Mouse (Mus musculus): ENCODE measurements around the gene Chpt1. TPM values are rescaled to one million over a fixed set of nuclear protein-coding genes. Genes with fewer than 3 reads are reported as not detected.

Gene Chpt1
- polyA plus RNA-seq, 1 experiment from 2014 or later: 91.8 TPM

DNA sequence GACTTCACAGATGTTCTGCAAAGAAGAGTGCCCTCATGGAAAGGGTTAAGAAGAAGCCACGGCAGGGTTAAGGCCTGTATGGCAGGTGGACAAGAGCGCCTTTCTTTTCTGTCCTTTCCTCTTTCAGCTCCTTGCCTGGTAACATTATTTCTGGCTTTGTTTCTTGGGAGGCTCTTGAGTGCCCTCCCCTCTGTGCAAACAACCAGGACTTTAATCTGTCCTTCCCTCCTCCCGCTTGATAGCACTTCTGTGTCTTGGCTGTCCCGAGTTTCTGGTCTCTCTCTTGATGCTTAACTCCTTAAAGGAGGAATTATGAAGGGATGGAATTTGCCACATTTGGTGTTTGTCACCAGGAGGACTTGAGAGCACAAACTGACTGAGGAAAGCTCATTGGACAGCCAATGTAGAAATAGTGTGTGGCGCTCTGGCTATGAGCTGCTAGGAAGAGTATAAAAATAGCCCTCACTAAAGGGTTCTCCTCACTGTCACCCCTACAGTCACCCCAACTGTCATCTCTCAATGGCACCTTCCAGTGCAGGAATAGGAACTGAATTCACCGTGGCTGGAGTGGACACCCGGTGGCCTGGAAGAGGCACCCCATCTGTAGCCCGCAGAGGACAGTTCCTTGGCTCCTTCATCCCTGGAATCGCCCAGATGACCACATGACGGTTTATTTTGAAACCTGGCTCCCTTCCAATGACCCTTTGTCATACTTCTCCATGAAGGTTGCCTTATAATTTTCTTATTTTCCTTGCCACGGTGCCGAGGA lies 6.8 kb upstream of the Chpt1 start:
- no peaks in the 10 kb centered on the region for H3K27me3 ChIP-seq (ENCODE audit: control insufficient read depth, insufficient read depth, low read length)
- H3K36me3 ChIP-seq (ENCODE audit: control insufficient read depth, insufficient read depth, low read length): no peaks in the 10 kb centered on the region
- ATAC-seq (ENCODE audit: low FRiP score, low TSS enrichment) (peak; percentile 15; the same call in 1 of the 2 replicates), DNase-seq (ENCODE audit: low spot score) (no peak)
- TF ChIP-seq CTCF (IDR thresholded peaks at IDR 0.05; ENCODE audit: low read depth) (no peak), EP300 (optimal IDR thresholded peaks at IDR 0.05) (no peak)
- no peaks in the 10 kb centered on the region for H3K9me3 ChIP-seq (ENCODE audit: control insufficient read depth, low read length)
- 50% methylated on average over 12 of the region's 12 CpGs for WGBS
- no peak overlapping the region for H3K4me3 ChIP-seq (ENCODE audit: low read depth, low read length)
- H3K4me1 ChIP-seq (replicated peaks; ENCODE audit: control insufficient read depth, insufficient read depth): no peaks in the 10 kb centered on the region
- peak overlapping the region; percentile 56 for H3K27ac ChIP-seq (replicated peaks)
- H3K9ac ChIP-seq (ENCODE audit: low read length): no peak overlapping the region
- no peak overlapping the region for H3K4me2 ChIP-seq (replicated peaks; ENCODE audit: low read depth)

DNA sequence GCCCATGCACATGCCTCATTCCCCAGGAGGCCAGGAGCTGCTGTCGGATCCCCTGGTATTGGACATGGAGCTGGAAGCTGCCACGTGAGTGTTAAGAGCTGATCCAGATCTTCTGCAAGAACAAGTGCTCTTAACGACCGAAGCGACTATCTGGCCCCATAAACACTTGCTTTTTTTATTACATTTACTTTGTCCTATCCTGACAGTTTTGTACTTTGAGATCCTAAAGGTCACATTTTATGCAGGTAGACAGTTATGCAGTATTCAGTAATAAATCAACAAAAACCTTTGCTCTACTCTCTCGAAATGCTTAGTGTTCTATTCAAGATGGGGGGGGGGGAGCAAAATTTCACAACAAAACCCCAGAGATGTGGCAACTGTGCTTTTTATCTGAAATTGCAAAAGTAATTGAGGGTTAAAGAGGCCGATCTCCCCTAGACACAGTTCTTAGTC lies 3.8 kb upstream of the Chpt1 start:
- H3K9ac ChIP-seq (ENCODE audit: low read length): no peak overlapping the region
- no peaks in the 10 kb centered on the region for H3K9me3 ChIP-seq (ENCODE audit: control insufficient read depth, low read length)
- WGBS: 77% methylated on average over 7 of the region's 7 CpGs
- no peaks in the 10 kb centered on the region for H3K4me1 ChIP-seq (replicated peaks; ENCODE audit: control insufficient read depth, insufficient read depth)
- no peak overlapping the region for H3K4me3 ChIP-seq (ENCODE audit: low read depth, low read length)
- DNase-seq (ENCODE audit: low spot score): no peak
- TF ChIP-seq CTCF (IDR thresholded peaks at IDR 0.05; ENCODE audit: low read depth) (no peak), EP300 (optimal IDR thresholded peaks at IDR 0.05) (no peak)
- no peaks in the 10 kb centered on the region for H3K36me3 ChIP-seq (ENCODE audit: control insufficient read depth, insufficient read depth, low read length)
- ATAC-seq (ENCODE audit: low FRiP score, low TSS enrichment): no peak
- H3K27ac ChIP-seq (replicated peaks): no peak overlapping the region
- no peak overlapping the region for H3K4me2 ChIP-seq (replicated peaks; ENCODE audit: low read depth)
- no peaks in the 10 kb centered on the region for H3K27me3 ChIP-seq (ENCODE audit: control insufficient read depth, insufficient read depth, low read length)

DNA sequence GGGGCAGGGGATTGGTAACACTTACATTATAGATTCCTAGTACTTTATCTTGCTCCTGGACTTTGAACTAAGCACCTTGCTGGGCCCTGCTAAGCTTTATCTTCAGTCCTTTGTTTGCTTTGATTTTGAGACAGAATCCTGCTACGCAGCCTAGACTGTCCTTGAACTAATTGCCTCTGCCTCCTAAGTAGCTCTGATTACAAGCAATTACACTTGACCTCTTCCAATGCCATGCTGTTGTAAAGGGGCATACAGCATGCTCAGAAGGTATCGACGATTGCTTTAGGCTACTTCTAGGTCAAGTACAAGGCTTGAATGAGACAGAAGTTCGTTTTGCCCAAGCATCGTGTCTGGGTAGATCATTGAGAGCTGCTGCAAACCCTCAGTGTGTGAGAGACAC lies 1.4 kb upstream of the Chpt1 start:
- Histone ChIP-seq H3K9ac (ENCODE audit: low read length) (no peak overlapping the region), H3K4me3 (ENCODE audit: low read depth, low read length) (no peak overlapping the region), H3K36me3 (ENCODE audit: control insufficient read depth, insufficient read depth, low read length) (no peaks in the 10 kb centered on the region), H3K9me3 (ENCODE audit: control insufficient read depth, low read length) (no peaks in the 10 kb centered on the region), H3K4me2 (replicated peaks; ENCODE audit: low read depth) (no peak overlapping the region), H3K4me1 (replicated peaks; ENCODE audit: control insufficient read depth, insufficient read depth) (0 out of 2 replicates have a peak, but pooled peaks cover 2% of the 10 kb centered on the region), H3K27me3 (ENCODE audit: control insufficient read depth, insufficient read depth, low read length) (no peaks in the 10 kb centered on the region), H3K27ac (replicated peaks) (no peak overlapping the region; the same call in 1 of the 2 replicates)
- DNase-seq (ENCODE audit: low spot score) (peak; percentile 60), ATAC-seq (ENCODE audit: low FRiP score, low TSS enrichment) (peak; percentile 47; the same call in 1 of the 2 replicates)
- TF ChIP-seq EP300 (optimal IDR thresholded peaks at IDR 0.05) (no peak), CTCF (IDR thresholded peaks at IDR 0.05; ENCODE audit: low read depth) (no peak)
- WGBS: 70% methylated on average over 5 of the region's 5 CpGs

DNA sequence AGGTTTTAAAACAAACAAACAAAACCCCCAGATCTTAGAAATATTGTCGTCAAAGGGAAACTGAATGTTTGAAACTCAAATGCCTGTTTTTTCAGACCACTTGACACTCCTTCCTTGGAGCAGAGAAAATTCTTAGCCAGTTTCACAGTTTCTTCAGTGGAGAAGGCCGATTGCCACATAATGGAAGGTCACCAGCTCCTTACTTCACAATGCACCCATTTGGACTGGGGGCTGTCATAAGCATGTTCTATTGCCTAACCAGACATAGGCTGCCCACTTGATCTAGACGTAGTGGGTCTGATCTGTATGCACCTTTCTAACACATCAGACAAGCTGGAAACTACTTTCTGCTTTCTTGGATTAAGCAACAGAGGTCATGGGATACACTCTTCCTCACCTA lies 608 bp upstream of the Chpt1 start:
- Histone ChIP-seq H3K4me2 (replicated peaks; ENCODE audit: low read depth) (peak overlapping the region; percentile 80), H3K36me3 (ENCODE audit: control insufficient read depth, insufficient read depth, low read length) (no peaks in the 10 kb centered on the region), H3K4me3 (ENCODE audit: low read depth, low read length) (no peak overlapping the region), H3K4me1 (replicated peaks; ENCODE audit: control insufficient read depth, insufficient read depth) (0 out of 2 replicates have a peak, but pooled peaks cover 2% of the 10 kb centered on the region), H3K9ac (ENCODE audit: low read length) (0 out of 2 replicates have a peak overlapping the region, but pooled peaks have one; percentile 91), H3K27ac (replicated peaks) (peak overlapping the region; percentile 88), H3K27me3 (ENCODE audit: control insufficient read depth, insufficient read depth, low read length) (no peaks in the 10 kb centered on the region), H3K9me3 (ENCODE audit: control insufficient read depth, low read length) (no peaks in the 10 kb centered on the region)
- DNase-seq (ENCODE audit: low spot score) (no peak), ATAC-seq (ENCODE audit: low FRiP score, low TSS enrichment) (no peak)
- 56% methylated on average over 3 of the region's 3 CpGs for WGBS
- no peak for TF ChIP-seq CTCF (IDR thresholded peaks at IDR 0.05; ENCODE audit: low read depth)
- no peak for TF ChIP-seq EP300 (optimal IDR thresholded peaks at IDR 0.05)

DNA sequence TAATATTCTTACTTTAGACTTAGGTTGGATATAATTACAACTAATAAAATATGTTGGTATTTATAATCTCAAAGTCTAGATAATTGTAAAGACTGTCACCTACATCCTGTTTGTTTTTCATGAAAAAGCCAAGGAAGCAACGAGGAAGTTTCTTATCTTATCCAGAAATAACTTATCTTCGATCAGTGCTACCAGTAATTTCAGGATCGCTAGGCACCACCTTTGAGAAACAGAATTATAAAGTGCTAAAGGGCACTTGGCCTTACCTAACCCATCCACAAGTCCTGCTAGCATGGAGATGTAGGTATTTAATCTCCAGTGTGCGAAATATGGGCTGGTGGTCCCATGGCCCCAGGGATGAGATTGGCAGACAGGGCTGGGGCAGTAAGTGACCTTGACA lies 954 bp downstream of the Chpt1 start:
- Histone ChIP-seq H3K4me2 (replicated peaks; ENCODE audit: low read depth) (peak overlapping the region; percentile 80), H3K27me3 (ENCODE audit: control insufficient read depth, insufficient read depth, low read length) (no peaks in the 10 kb centered on the region), H3K9ac (ENCODE audit: low read length) (peak overlapping the region; percentile 91), H3K27ac (replicated peaks) (peak overlapping the region; percentile 88), H3K4me1 (replicated peaks; ENCODE audit: control insufficient read depth, insufficient read depth) (0 out of 2 replicates have a peak, but pooled peaks cover 2% of the 10 kb centered on the region), H3K9me3 (ENCODE audit: control insufficient read depth, low read length) (no peaks in the 10 kb centered on the region), H3K4me3 (ENCODE audit: low read depth, low read length) (peak overlapping the region; percentile 73), H3K36me3 (ENCODE audit: control insufficient read depth, insufficient read depth, low read length) (no peaks in the 10 kb centered on the region)
- ATAC-seq (ENCODE audit: low FRiP score, low TSS enrichment) (no peak), DNase-seq (ENCODE audit: low spot score) (no peak)
- TF ChIP-seq CTCF (IDR thresholded peaks at IDR 0.05; ENCODE audit: low read depth) (no peak), EP300 (optimal IDR thresholded peaks at IDR 0.05) (no peak)
- 37% methylated on average over 4 of the region's 4 CpGs for WGBS
